Mouse (Mus musculus) layer of hippocampus, adult 11-12 months (tissue): ENCODE results near the gene Apoh.

Experiments
- DNase-seq: peaks from one replicate; pipeline ENCODE4 v3.0.0; 2022; ENCODE audit warnings: low spot score

The Apoh gene

GRCm38 (mm10) chr11:108382664-108383063, 39.5 kb downstream of the Apoh start:
- DNase-seq: no peak

GRCm38 (mm10) chr11:108384920-108385665, 41.9 kb downstream of the Apoh start:
- no peak for DNase-seq

DNA sequence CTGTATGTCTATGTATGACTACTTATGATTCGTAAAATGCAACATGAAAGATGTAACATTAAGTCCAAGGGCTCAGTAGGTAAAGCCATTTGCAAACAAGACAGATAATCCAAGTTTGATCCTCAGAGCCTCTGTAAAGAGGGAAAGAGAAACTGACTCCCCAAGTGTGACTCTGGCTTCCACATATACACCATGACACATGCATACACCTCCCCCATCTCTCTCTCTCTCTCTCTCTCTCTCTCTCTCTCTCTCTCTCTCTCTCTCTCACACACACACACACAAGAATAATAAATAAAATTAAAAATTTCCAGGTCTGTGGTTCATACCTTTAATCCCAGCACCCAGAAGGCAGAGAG, 42.5 kb downstream of the Apoh start:
- DNase-seq: no peak

- DNase-seq: no peak
These were observed 51.9 kb downstream of the Apoh start for GRCm38 (mm10) chr11:108395061-108395460.

- DNase-seq: no peak
These were observed 53.1 kb downstream of the Apoh start for GRCm38 (mm10) chr11:108396076-108396829.

DNA sequence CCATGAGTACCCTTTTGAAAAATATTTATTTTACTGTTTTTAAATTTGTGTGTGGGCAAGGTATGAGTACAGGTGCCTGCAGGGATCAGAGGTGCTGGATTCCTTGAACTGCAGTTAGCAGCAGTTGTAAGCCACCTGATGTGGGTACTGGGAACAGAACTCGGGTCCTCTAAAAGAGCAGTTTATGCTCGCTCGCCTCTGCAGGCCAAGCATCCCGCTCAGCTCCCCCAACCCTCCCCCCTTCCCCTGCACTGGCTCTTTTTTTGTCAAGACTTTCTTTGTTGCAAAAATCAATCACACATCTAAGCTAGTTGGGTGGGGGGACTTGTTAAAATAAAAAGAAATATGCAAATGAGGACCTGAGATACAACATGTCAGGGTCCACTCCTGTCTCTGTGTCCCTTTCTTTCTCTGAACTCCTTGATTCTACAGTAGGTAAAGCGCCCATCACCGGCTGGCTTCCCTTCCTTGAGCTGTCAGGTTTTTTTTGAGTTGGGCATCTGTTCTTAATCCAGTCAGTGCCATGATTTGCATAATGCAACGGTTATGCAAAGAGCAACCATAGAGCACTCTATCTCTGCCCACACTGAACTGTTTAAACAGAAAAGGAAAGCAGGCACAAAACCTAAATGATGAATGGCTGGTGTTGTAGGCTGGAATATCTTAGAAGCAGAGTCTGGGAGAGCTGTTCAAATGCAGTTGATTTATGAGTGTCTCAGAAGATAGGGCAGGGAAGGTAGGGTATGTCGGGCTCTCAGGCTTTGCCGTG, 66.9 kb downstream of the Apoh start:
- no peak for DNase-seq

DNA sequence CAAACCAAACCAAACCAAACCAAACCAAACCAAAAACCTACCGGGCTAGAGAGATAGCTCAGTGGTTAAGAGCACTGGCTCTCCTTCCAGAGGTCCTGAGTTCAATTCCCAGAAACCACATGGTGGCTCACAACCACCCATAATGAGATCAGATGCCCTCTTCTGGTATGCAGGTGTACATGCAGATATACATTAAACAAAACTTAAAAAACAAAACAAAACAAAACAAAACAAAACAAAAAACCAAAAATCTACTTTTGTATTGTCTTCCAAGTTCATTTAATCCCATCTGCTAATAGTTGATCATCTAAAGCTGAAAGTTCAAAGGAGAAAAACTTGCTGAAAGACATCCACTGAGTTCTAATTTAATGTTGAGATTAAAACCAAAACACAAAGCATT, 73.2 kb downstream of the Apoh start:
- no peak for DNase-seq

- peak; percentile 32 for DNase-seq
These were observed 75.4 kb downstream of the Apoh start for GRCm38 (mm10) chr11:108418540-108418939.

- DNase-seq: no peak
These were observed 76.1 kb downstream of the Apoh start for GRCm38 (mm10) chr11:108419242-108419641.

GRCm38 (mm10) chr11:108420751-108421150, 77.6 kb downstream of the Apoh start:
- DNase-seq: no peak

- no peak for DNase-seq
These were observed 80.1 kb downstream of the Apoh start for GRCm38 (mm10) chr11:108423221-108423620.

DNA sequence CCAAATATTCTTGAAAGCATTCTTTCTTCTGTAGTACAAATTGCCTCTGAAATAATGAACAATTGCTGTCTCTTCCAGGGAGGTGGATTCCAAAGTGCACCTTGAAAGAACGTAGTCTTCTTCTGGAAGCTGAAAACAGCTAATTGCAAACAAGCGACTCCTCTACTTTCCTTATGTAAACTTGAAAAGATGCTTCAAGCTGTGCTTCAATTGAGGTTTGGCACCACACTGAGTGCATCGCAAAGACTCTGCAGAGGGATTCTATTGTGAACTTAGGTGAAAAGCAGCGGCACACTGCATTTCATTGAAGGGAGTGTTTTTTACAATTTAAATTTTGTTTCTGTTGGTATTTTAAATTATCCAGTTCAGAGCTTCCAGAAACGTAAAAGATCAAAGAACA, 81.0 kb downstream of the Apoh start:
- no peak for DNase-seq

DNA sequence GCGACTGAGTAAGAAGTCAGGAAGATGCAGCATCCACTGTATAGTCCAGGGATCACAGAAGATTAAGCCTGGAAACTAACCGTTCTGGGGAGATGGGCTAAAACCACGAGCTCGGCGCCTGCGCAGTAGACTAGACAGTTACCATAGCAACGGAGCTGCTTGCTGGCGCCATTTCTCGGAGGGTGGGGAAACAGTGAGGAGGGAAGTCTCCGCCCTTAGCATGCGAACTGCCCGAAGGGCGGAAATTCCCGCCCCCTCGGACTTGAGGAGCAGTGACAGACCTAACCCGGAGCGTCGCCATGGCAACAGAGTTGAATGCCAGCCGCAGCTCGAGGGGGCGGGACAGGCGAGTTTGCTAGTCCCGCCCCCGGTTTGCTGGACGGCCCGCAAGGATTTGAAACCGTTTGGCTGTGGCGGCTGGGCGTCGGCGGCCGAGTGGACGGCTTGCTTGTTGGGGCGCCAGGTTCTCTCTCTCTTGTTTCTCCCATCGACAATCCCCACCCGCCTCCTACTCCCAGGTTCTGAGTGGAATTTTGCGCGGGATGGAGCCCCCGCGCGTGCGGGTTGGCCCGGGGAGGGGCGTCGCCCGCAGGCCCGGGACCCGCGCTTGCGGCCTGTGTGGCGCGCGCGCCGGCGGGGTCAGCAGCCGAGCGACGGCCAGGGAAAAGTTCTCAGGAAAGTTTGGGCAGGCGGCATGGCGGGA, 81.9 kb downstream of the Apoh start, which contains the start of gene Cep112:
TSS of gene Cep112 (plus strand) at position 304 of the 703 bp plus-strand sequence.
- peak; percentile 99 for DNase-seq

- no peak for DNase-seq
These were observed 82.4 kb downstream of the Apoh start for GRCm38 (mm10) chr11:108425592-108425921.

DNA sequence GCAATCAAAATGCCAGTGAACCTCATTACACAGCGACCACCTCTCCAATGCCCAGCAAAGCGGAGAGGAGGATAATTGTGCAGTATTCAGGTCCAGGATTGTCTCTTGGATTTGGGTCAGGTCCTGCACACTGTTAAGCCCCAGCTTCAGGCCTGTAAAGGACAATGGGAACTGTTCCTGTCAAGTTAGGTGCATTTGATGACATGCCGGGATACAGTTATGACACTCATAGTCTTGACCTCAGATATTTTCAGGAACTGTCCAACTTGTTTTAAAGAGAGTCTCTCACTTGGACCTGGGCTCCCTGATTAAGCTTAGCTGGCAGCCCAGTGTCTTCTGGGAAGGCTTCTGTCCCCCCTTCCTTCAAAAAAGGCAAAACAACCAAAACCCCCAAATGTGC, 82.9 kb downstream of the Apoh start:
- no peak for DNase-seq

DNA sequence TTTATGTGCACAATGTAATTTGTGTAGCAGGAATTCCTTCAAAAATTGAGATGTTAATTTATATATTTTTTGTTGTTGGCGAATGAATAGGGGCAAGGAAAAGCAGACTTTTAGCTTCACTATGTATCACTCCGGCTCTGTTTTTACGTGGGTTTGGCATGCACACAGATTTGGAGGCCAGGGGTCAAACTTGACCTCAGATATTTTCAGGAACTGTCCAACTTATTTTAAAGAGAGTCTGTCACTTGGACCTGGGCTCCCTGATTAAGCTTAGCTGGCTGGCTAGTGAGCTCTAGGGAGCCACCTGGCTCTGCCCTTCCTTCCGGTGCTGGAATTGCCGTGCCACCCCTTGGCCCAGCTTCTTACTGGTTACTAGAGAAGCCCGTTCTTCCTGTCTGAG, 84.0 kb downstream of the Apoh start:
- no peak for DNase-seq

DNA sequence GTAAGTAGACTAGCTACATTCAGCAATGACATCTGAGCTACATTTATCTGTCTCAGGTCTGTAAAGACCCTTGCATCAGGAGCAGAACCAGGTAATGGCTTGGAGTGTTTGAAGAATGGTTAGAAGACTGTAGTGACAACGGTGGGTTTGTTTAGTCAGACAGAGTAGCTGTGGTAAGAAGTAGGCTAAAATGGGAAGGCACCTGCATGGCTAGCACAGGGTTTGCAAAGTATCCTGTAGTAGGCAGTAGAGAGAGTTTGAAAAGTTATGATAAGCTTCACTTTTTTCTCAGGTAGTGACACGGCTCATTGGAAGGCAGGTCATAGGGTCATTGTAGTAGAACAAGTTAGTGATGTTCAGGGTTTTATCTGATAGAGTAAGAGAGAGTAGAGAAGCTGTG, 85.9 kb downstream of the Apoh start:
- DNase-seq: no peak

DNA sequence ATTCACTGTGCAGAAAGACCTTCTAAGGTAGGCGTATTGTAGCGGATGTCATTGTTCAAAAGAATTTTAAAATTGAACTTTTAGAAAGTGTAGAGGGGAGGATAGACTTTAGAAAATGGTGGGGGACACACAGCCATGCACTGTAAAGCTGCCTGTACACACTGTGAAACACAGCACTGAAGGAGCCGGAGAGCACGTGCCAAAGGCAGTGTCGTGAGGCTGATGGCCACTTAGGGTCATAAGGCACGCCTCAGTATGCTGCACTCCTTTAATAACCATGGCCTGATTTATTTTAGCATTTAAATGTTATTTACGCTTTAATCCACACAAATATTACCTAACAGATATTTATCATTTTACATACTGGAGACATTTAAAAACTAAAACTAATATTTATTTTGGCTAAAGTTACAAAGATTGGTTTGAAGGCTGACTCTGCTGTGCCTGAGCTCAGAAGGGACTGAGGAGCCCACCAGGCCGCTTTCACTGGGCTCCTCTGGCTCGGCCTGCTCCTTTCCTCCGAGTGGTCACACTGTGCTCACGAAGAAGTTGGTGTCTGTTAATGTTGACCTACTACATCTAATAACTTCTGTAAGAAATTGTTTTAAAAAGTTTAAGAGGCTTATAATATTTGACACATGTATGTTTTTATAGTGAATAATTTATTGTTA, 100.9 kb downstream of the Apoh start:
- no peak for DNase-seq

- no peak for DNase-seq
These were observed 104.0 kb downstream of the Apoh start for GRCm38 (mm10) chr11:108447148-108447547.

GRCm38 (mm10) chr11:108449811-108450210, 106.7 kb downstream of the Apoh start:
- DNase-seq: peak; percentile 72

DNA sequence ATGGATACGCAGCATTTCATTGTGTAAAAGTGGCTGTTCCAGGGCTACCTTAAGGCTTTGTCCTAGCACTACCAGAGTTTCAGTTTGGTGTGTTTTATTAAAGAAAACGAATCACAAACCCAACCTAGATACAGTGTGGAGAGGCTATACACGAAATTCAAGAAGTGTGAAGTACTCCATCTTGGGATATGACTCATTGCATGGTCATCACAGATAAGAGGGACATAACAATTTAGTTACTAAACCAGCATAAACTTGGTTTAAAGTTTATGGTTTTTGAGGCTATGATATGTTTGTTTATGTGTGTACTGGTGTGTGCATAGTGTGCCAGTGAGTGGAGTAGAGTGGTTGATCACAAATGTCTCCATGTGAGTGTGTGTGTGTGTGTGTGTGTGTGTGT, 116.4 kb downstream of the Apoh start:
- no peak for DNase-seq
